8 mouse cellular contexts compared by ENCODE assay signal in genomic region chr4:95049884-95050517, GRCm38 (mm10). TPM values are rescaled to one million over a fixed set of nuclear protein-coding genes. Genes with fewer than 3 reads are reported as not detected.
A peak's percentile ranks its signal among the peaks of the same experiment; 100 is the strongest.
DNase-seq lines count a peak whose midpoint lies in the region; ATAC-seq lines count a peak whose summit lies in the region.

No protein-coding gene starts in this region.

- WGBS in intestine, embryonic 14.5 days: under 1% methylated on average over 34 of the region's 34 CpGs
- WGBS in midbrain, embryonic 10.5 days: under 1% methylated on average over 34 of the region's 34 CpGs

- H3K4me1 ChIP-seq in intestine, embryonic 14.5 days (replicated peaks; ENCODE audit: control insufficient read depth, insufficient read depth, low read length): peaks cover 24% of the 10 kb centered on the region
- peaks cover 48% of the 10 kb centered on the region for H3K4me1 ChIP-seq in midbrain, embryonic 10.5 days

- H3K9ac ChIP-seq in intestine, embryonic 14.5 days (ENCODE audit: low read length): peak overlapping the region; percentile 98

- peak overlapping the region; percentile 100 for H3K27ac ChIP-seq in intestine, embryonic 14.5 days (ENCODE audit: low read depth)
- H3K27ac ChIP-seq in midbrain, embryonic 10.5 days (replicated peaks): peak overlapping the region; percentile 98

- no peaks in the 10 kb centered on the region for H3K27me3 ChIP-seq in intestine, embryonic 14.5 days (replicated peaks; ENCODE audit: control insufficient read depth, insufficient read depth, low read length)
- no peaks in the 10 kb centered on the region for H3K27me3 ChIP-seq in midbrain, embryonic 10.5 days (ENCODE audit: low read depth, poor library complexity, severe bottlenecking)

- no peaks in the 10 kb centered on the region for H3K9me3 ChIP-seq in intestine, embryonic 14.5 days (ENCODE audit: control insufficient read depth, low read length)
- H3K9me3 ChIP-seq in midbrain, embryonic 10.5 days (replicated peaks): no peaks in the 10 kb centered on the region

- DNase-seq in WW6 (ENCODE audit: low read depth, low spot score): peak; percentile 36
- peak; percentile 92 to 93 for DNase-seq in cerebellum, postnatal 14 days
- DNase-seq in gastrocnemius, postnatal 10 days: peak; percentile 93
- peak; percentile 87 for DNase-seq in intestine, embryonic 14.5 days (ENCODE audit: low spot score)
- DNase-seq in left cerebral cortex, postnatal 36 days (ENCODE audit: low spot score in 2 of 2): peak; percentile 64 to 65
- peak; percentile 75 for DNase-seq in midbrain, embryonic 10.5 days (ENCODE audit: low spot score)
- peak; percentile 92 for DNase-seq in skeletal muscle tissue, adult 2 months (ENCODE audit: low read depth, low spot score)
- DNase-seq in yolk sac, embryonic 10.5 days (ENCODE audit: low spot score): peak; percentile 55

- H3K4me3 ChIP-seq in intestine, embryonic 14.5 days (ENCODE audit: low read depth, low read length): peak overlapping the region; percentile 95
- peak overlapping the region; percentile 88 for H3K4me3 ChIP-seq in midbrain, embryonic 10.5 days

- H3K36me3 ChIP-seq in intestine, embryonic 14.5 days (ENCODE audit: control insufficient read depth, insufficient read depth, low read length): no peaks in the 10 kb centered on the region; the same call in 1 of the 2 replicates
- no peaks in the 10 kb centered on the region for H3K36me3 ChIP-seq in midbrain, embryonic 10.5 days

- intact Hi-C loops in left cerebral cortex, postnatal 36 days (cut with DNase I): loop anchor here (2.0 to 5.0 kb wide), 3 partner anchors 41 to 682 kb away; partner anchors contain the start of gene Mysm1

- no peak for ATAC-seq in intestine, embryonic 14.5 days (replicated peaks; ENCODE audit: low FRiP score, low TSS enrichment, low read depth)

- peak overlapping the region; percentile 81 for H3K4me2 ChIP-seq in intestine, embryonic 14.5 days (ENCODE audit: low read length)

RNA-seq across cellular contexts. Expression of gene Jun, which starts 2.0 kb away (rescaled TPM):
- 100 to 1,000 TPM in 1 of 2 experiments, 10 to 100 TPM in 1; 31.5 to 100 TPM for total RNA-seq in gastrocnemius, postnatal 10 days (2021)
- polyA plus RNA-seq in intestine, embryonic 14.5 days (2014; fragmentation: Nextera tagmentation; extraction: Ambion mirVana): 56.0 and 61.7 TPM in 2 replicates
- total RNA-seq in left cerebral cortex, postnatal 36 days (2021): 10 to 100 TPM; 48.6 to 79.9 TPM
- polyA plus RNA-seq in midbrain, embryonic 10.5 days (2016; fragmentation: Nextera tagmentation; extraction: Ambion mirVana): 68.9 and 71.0 TPM in 2 replicates

Comparison
In these comparisons a context has a peak if more than half of its experiments do, and no peak if none do; other contexts are left out.
1. DNase-seq: peak in every context shown above with its lines; median percentile 93 in gastrocnemius, postnatal 10 days; 92 in cerebellum, postnatal 14 days; 92 in skeletal muscle tissue, adult 2 months; 87 in intestine, embryonic 14.5 days; 75 in midbrain, embryonic 10.5 days; 64 in left cerebral cortex, postnatal 36 days; 55 in yolk sac, embryonic 10.5 days; 36 in WW6.